Mouse (Mus musculus) kidney, adult 2 months (tissue): ENCODE data around the gene Samhd1. TPM values are rescaled to one million over a fixed set of nuclear protein-coding genes. Genes with fewer than 3 reads are reported as not detected.
A peak's percentile ranks its signal among the peaks of the same experiment; 100 is the strongest.

Experiments used
- DNase-seq: peaks from one replicate; pipeline ENCODE4 v3.0.0; 2021
- H3K27ac ChIP-seq: fragments of 200-500 bp; 2 replicates; pipeline ENCODE4 v1.5.1; 2012; ENCODE audit warnings: low read depth, low read length, control low read depth, inconsistent platforms; ENCODE audit not compliant: insufficient read depth
- H3K27me3 ChIP-seq: fragments of 200-500 bp; replicated peaks from 2 replicates; pipeline ENCODE4 v1.6.1; 2012; ENCODE audit warnings: mild to moderate bottlenecking, moderate library complexity, low read length, inconsistent platforms; ENCODE audit not compliant: control insufficient read depth, insufficient read depth
- H3K36me3 ChIP-seq: fragments of 200-500 bp; 2 replicates; pipeline ENCODE4 v1.6.1; 2012; ENCODE audit warnings: mild to moderate bottlenecking, moderate library complexity, low read length, inconsistent platforms; ENCODE audit not compliant: control insufficient read depth, insufficient read depth
- H3K4me1 ChIP-seq: fragments of 200-500 bp; 2 replicates; pipeline ENCODE4 v1.6.1; 2011; ENCODE audit warnings: low read length; ENCODE audit not compliant: control insufficient read depth, insufficient read depth
- H3K4me3 ChIP-seq: fragments of 200-500 bp; 2 replicates; pipeline ENCODE4 v1.5.1; 2011; ENCODE audit warnings: mild to moderate bottlenecking, low read depth, low read length, control low read depth; ENCODE audit not compliant: insufficient read depth
- CTCF ChIP-seq: fragments of 200-500 bp; conservative IDR thresholded peaks from 2 replicates; pipeline ENCODE4 v1.5.1; 2011; ENCODE audit warnings: low read depth, mild to moderate bottlenecking, control low read depth, low read length, moderate library complexity, mixed read lengths; ENCODE audit not compliant: insufficient read depth, insufficient read length
- POLR2A ChIP-seq: fragments of 200-500 bp; IDR thresholded peaks from one replicate; pipeline ENCODE4 v1.6.1; 2011; ENCODE audit warnings: low read depth, low read length, control low read depth
- WGBS: fragments of 180-500 bp; shearing (Covaris S2); methylation state at CpG from one replicate; pipeline ENCODE4 v1.1.7; 2018; 5-methylcytosine and 5-hydroxymethylcytosine counted together
- polyA plus RNA-seq: library from polyadenylated mRNA; depleted of rRNA; stranded (reverse); fragments of >200 nt; gene quantifications from 2 replicates; pipeline ENCODE4 v1.2.3, GENCODE M21; 2012

Samhd1 gene
- polyA plus RNA-seq, 1 experiment, result 23.5 TPM

- H3K4me1 ChIP-seq, result no peaks in the 10 kb centered on the region
- H3K27ac ChIP-seq, result peak overlapping the region; percentile 69; the same call in 1 of the 2 replicates
- H3K27me3 ChIP-seq, result no peaks in the 10 kb centered on the region
- H3K4me3 ChIP-seq, result no peak overlapping the region
- DNase-seq, result peak; percentile 69
- H3K36me3 ChIP-seq, result no peaks in the 10 kb centered on the region
- TF ChIP-seq POLR2A (no peak), CTCF (no peak)
- WGBS, result 63% methylated on average over 8 of the region's 8 CpGs
These were observed 4.1 kb downstream of the Samhd1 start for GRCm38 (mm10) chr2:157130813-157131514.

GRCm38 (mm10) chr2:157129601-157130164, 5.4 kb downstream of the Samhd1 start:
- Histone ChIP-seq H3K27ac (no peak overlapping the region), H3K27me3 (no peaks in the 10 kb centered on the region), H3K4me3 (no peak overlapping the region), H3K36me3 (no peaks in the 10 kb centered on the region), H3K4me1 (no peaks in the 10 kb centered on the region)
- 61% methylated on average over 11 of the region's 11 CpGs for WGBS
- TF ChIP-seq CTCF, result no peak
- TF ChIP-seq POLR2A, result no peak
- no peak for DNase-seq

- no peaks in the 10 kb centered on the region for H3K4me1 ChIP-seq
- H3K27ac ChIP-seq, result no peak overlapping the region
- H3K36me3 ChIP-seq, result no peaks in the 10 kb centered on the region
- TF ChIP-seq CTCF (no peak), POLR2A (no peak)
- no peak overlapping the region for H3K4me3 ChIP-seq
- 95% methylated on average over 4 of the region's 4 CpGs for WGBS
- no peak for DNase-seq
- H3K27me3 ChIP-seq, result no peaks in the 10 kb centered on the region
These were observed 6.0 kb downstream of the Samhd1 start for GRCm38 (mm10) chr2:157129096-157129495.

- TF ChIP-seq POLR2A, result no peak
- TF ChIP-seq CTCF, result peak; percentile 48
- Histone ChIP-seq H3K4me3 (no peak overlapping the region), H3K36me3 (no peaks in the 10 kb centered on the region), H3K4me1 (no peaks in the 10 kb centered on the region), H3K27me3 (no peaks in the 10 kb centered on the region), H3K27ac (no peak overlapping the region)
- 61% methylated on average over 4 of the region's 4 CpGs for WGBS
- peak; percentile 13 for DNase-seq
These were observed 7.0 kb downstream of the Samhd1 start for GRCm38 (mm10) chr2:157128072-157128471.

GRCm38 (mm10) chr2:157127370-157127769, 7.7 kb downstream of the Samhd1 start:
- Histone ChIP-seq H3K4me1 (no peaks in the 10 kb centered on the region), H3K27ac (no peak overlapping the region), H3K27me3 (no peaks in the 10 kb centered on the region), H3K4me3 (no peak overlapping the region), H3K36me3 (no peaks in the 10 kb centered on the region)
- TF ChIP-seq CTCF (no peak), POLR2A (no peak)
- DNase-seq, result no peak
- WGBS, result 68% methylated on average over 3 of the region's 3 CpGs

GRCm38 (mm10) chr2:157125246-157125645, 9.8 kb downstream of the Samhd1 start:
- 88% methylated on average over 3 of the region's 3 CpGs for WGBS
- Histone ChIP-seq H3K4me3 (no peak overlapping the region), H3K27me3 (no peaks in the 10 kb centered on the region), H3K4me1 (no peaks in the 10 kb centered on the region), H3K36me3 (no peaks in the 10 kb centered on the region), H3K27ac (no peak overlapping the region)
- DNase-seq, result no peak
- TF ChIP-seq POLR2A, result no peak
- no peak for TF ChIP-seq CTCF

- no peak for TF ChIP-seq CTCF
- no peak for TF ChIP-seq POLR2A
- 90% methylated on average over 8 of the region's 8 CpGs for WGBS
These were observed 13.3 kb downstream of the Samhd1 start for GRCm38 (mm10) chr2:157121766-157122165.

More at GRCm38 (mm10) chr2:157121766-157122165, 13.3 kb downstream of the Samhd1 start:
- Histone ChIP-seq H3K4me3 (no peak overlapping the region), H3K36me3 (0 out of 2 replicates have a peak, but pooled peaks cover 1% of the 10 kb centered on the region), H3K27ac (no peak overlapping the region), H3K27me3 (no peaks in the 10 kb centered on the region), H3K4me1 (no peaks in the 10 kb centered on the region)
- no peak for DNase-seq
